Mouse (Mus musculus) embryonic fibroblast, embryonic 13.5 days (primary cell): ENCODE data around the gene Srr.

Experiments
- CTCF ChIP-seq: IDR thresholded peaks from 2 replicates; pipeline ENCODE4 v1.5.1; 2011; ENCODE audit warnings: mild to moderate bottlenecking, control low read depth, low read length, moderate library complexity, borderline replicate concordance; ENCODE audit not compliant: insufficient read depth
- POLR2A ChIP-seq: IDR thresholded peaks from 2 replicates; pipeline ENCODE4 v1.6.1; 2011; ENCODE audit warnings: low read depth, mild to moderate bottlenecking, control low read depth, low read length, moderate library complexity

DNA sequence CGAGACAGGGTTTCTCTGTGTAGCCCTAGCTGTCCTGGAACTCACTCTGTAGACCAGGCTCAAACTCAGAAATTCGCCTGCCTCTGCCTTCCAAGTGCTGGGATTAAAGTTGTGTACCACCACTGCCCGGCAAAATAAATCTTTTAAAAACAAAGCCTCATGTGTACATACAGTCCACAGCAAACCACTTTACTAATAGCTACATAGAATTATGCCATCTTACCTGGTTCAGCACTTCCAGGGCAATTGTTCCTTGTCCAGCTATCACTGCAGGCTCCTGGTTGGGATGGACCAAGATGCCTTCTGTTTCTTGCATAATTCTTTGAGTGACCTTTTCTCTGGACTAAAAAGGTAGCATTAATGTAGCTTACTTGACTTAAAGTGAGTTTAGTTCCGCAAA is 15.8 kb downstream of the Srr start:
- no peak for TF ChIP-seq CTCF
- no peak for TF ChIP-seq POLR2A
